ENCODE assay signal across 8 mouse cellular contexts in genomic region chr8:125012695-125013627, GRCm38 (mm10). TPM values are rescaled to one million over a fixed set of nuclear protein-coding genes. Genes with fewer than 3 reads are reported as not detected.
DNase-seq lines count a peak whose midpoint lies in the region; ATAC-seq and TF ChIP-seq lines count a peak whose summit lies in the region.

Gene Tsnax, plus strand, starts transcription at chr8:125012997.

- 3% methylated on average over 84 of the region's 84 CpGs for WGBS in embryonic facial prominence, embryonic 13.5 days
- 2% methylated on average over 84 of the region's 84 CpGs for WGBS in kidney, adult 2 months
- WGBS in limb, embryonic 12.5 days, result 4% methylated on average over 67 of the region's 84 CpGs
- WGBS in midbrain, embryonic 15.5 days, result 2% methylated on average over 82 of the region's 84 CpGs
- WGBS in spleen, adult 2 months, result 3% methylated on average over 84 of the region's 84 CpGs

- TF ChIP-seq POLR2A in kidney, adult 2 months (IDR thresholded peaks at IDR 0.05; ENCODE audit: low read depth, low read length), result peak; percentile 44
- peak; percentile 34; the same call in 1 of the 2 replicates for TF ChIP-seq POLR2A in spleen, adult 2 months (IDR thresholded peaks at IDR 0.05; ENCODE audit: low read depth, low read length)

- ATAC-seq in embryonic facial prominence, embryonic 13.5 days (ENCODE audit: insufficient number of reproducible peaks, insufficient read depth, low FRiP score, low TSS enrichment, low read depth), result peak; percentile 94
- peak; percentile 97 for ATAC-seq in limb, embryonic 12.5 days (ENCODE audit: insufficient number of reproducible peaks, insufficient read depth, low FRiP score, low TSS enrichment, low read depth)
- peak; percentile 99 for ATAC-seq in midbrain, embryonic 15.5 days (replicated peaks)

- H3K27me3 ChIP-seq in embryonic facial prominence, embryonic 13.5 days, result no peaks in the 10 kb centered on the region; the same call in 1 of the 2 replicates
- H3K27me3 ChIP-seq in kidney, adult 2 months (replicated peaks; ENCODE audit: control insufficient read depth, insufficient read depth, low read length), result no peaks in the 10 kb centered on the region
- no peaks in the 10 kb centered on the region for H3K27me3 ChIP-seq in limb, embryonic 12.5 days
- no peaks in the 10 kb centered on the region for H3K27me3 ChIP-seq in midbrain, embryonic 15.5 days (replicated peaks)
- H3K27me3 ChIP-seq in spleen, adult 2 months (ENCODE audit: control insufficient read depth, insufficient read depth, low read length), result no peaks in the 10 kb centered on the region

- H3K4me1 ChIP-seq in embryonic facial prominence, embryonic 13.5 days, result peaks cover 6% of the 10 kb centered on the region; the same call in 1 of the 2 replicates
- H3K4me1 ChIP-seq in kidney, adult 2 months (ENCODE audit: control insufficient read depth, insufficient read depth, low read length), result no peaks in the 10 kb centered on the region
- H3K4me1 ChIP-seq in limb, embryonic 12.5 days (replicated peaks), result no peaks in the 10 kb centered on the region; the same call in 1 of the 2 replicates
- H3K4me1 ChIP-seq in midbrain, embryonic 15.5 days, result peaks cover 8% of the 10 kb centered on the region
- H3K4me1 ChIP-seq in spleen, adult 2 months (ENCODE audit: control insufficient read depth, insufficient read depth, insufficient read length), result peaks cover 4% of the 10 kb centered on the region

- peak within 1 kb of the TSS; percentile 82 for H3K27ac ChIP-seq in embryonic facial prominence, embryonic 13.5 days
- peak within 1 kb of the TSS; percentile 17 for H3K27ac ChIP-seq in kidney, adult 2 months (ENCODE audit: insufficient read depth, low read depth, low read length)
- H3K27ac ChIP-seq in limb, embryonic 12.5 days, result peak within 1 kb of the TSS; percentile 86
- peak within 1 kb of the TSS; percentile 85 for H3K27ac ChIP-seq in midbrain, embryonic 15.5 days
- H3K27ac ChIP-seq in spleen, adult 2 months (ENCODE audit: insufficient read depth, low read length), result peak within 1 kb of the TSS; percentile 76

- H3K4me2 ChIP-seq in embryonic facial prominence, embryonic 13.5 days, result peak within 1 kb of the TSS; percentile 80
- H3K4me2 ChIP-seq in limb, embryonic 12.5 days, result peak within 1 kb of the TSS; percentile 81
- peak within 1 kb of the TSS; percentile 76 for H3K4me2 ChIP-seq in midbrain, embryonic 15.5 days

- 0 out of 2 replicates have a peak, but pooled peaks cover 2% of the 10 kb centered on the region for H3K9me3 ChIP-seq in embryonic facial prominence, embryonic 13.5 days
- peaks cover 5% of the 10 kb centered on the region; the same call in 1 of the 2 replicates for H3K9me3 ChIP-seq in limb, embryonic 12.5 days
- no peaks in the 10 kb centered on the region for H3K9me3 ChIP-seq in midbrain, embryonic 15.5 days

- DNase-seq in 3134 (ENCODE audit: extremely low read depth, insufficient read length, low spot score), result peak; percentile 85
- peak; percentile 95 to 97 for DNase-seq in adrenal gland, postnatal 36 days
- peak; percentile 89 to 95 for DNase-seq in heart, adult 18-20 months
- DNase-seq in kidney, adult 2 months, result peak; percentile 95
- peak; percentile 47 to 81 for DNase-seq in spleen, adult 2 months (ENCODE audit: low read depth in 1 of 2, low spot score in 2 of 2)

- peak within 1 kb of the TSS; percentile 98 for H3K9ac ChIP-seq in embryonic facial prominence, embryonic 13.5 days
- peak within 1 kb of the TSS; percentile 96 for H3K9ac ChIP-seq in limb, embryonic 12.5 days (replicated peaks)
- H3K9ac ChIP-seq in midbrain, embryonic 15.5 days, result peak within 1 kb of the TSS; percentile 92

- no peak for TF ChIP-seq CTCF in kidney, adult 2 months (conservative IDR thresholded peaks at IDR 0.05; ENCODE audit: insufficient read depth, insufficient read length, low read depth, low read length)
- TF ChIP-seq CTCF in spleen, adult 2 months (IDR thresholded peaks at IDR 0.05; ENCODE audit: extremely low read depth, insufficient read depth, insufficient read length, insufficient replicate concordance), result no peak

- H3K4me3 ChIP-seq in embryonic facial prominence, embryonic 13.5 days, result peak within 1 kb of the TSS; percentile 99
- peak within 1 kb of the TSS; percentile 82 for H3K4me3 ChIP-seq in kidney, adult 2 months (ENCODE audit: insufficient read depth, low read depth, low read length)
- peak within 1 kb of the TSS; percentile 98 for H3K4me3 ChIP-seq in limb, embryonic 12.5 days (replicated peaks)
- H3K4me3 ChIP-seq in midbrain, embryonic 15.5 days, result peak within 1 kb of the TSS; percentile 78
- peak within 1 kb of the TSS; percentile 85 for H3K4me3 ChIP-seq in spleen, adult 2 months (ENCODE audit: extremely low read depth, insufficient read depth, insufficient read length)

- peaks cover 30% of the 10 kb centered on the region for H3K36me3 ChIP-seq in embryonic facial prominence, embryonic 13.5 days
- peaks cover 1% of the 10 kb centered on the region; the same call in 1 of the 2 replicates for H3K36me3 ChIP-seq in kidney, adult 2 months (ENCODE audit: control insufficient read depth, insufficient read depth, low read length)
- peaks cover 32% of the 10 kb centered on the region for H3K36me3 ChIP-seq in limb, embryonic 12.5 days
- H3K36me3 ChIP-seq in midbrain, embryonic 15.5 days (replicated peaks), result peaks cover 14% of the 10 kb centered on the region; the same call in 1 of the 2 replicates
- peaks cover 9% of the 10 kb centered on the region; the same call in 1 of the 2 replicates for H3K36me3 ChIP-seq in spleen, adult 2 months (ENCODE audit: control insufficient read depth, insufficient read depth, low read length)

RNA-seq across cellular contexts. Expression of gene Tsnax, which starts in this region (rescaled TPM):
- total RNA-seq in adrenal gland, postnatal 36 days (2021), result 10 to 100 TPM; 80.0 to 90.7 TPM
- 136 and 149 TPM in 2 replicates for polyA plus RNA-seq in embryonic facial prominence, embryonic 13.5 days (2015; fragmentation: Nextera tagmentation; extraction: Ambion mirVana)
- total RNA-seq in heart, adult 18-20 months (2021), result 10 to 100 TPM; 68.6 to 73.4 TPM
- 29.6 and 37.8 TPM in 2 replicates for polyA plus RNA-seq in kidney, adult 2 months (2012; rRNA removed)
- 134 and 142 TPM in 2 replicates for polyA plus RNA-seq in limb, embryonic 12.5 days (2016; fragmentation: Nextera tagmentation; extraction: Ambion mirVana)
- polyA plus RNA-seq in midbrain, embryonic 15.5 days (2015; fragmentation: Nextera tagmentation; extraction: Ambion mirVana), result 224 and 234 TPM in 2 replicates
- polyA plus RNA-seq in spleen, adult 2 months (2012; rRNA removed), result 21.0 and 22.7 TPM in 2 replicates

Comparison
In these comparisons a context has a peak if more than half of its experiments do, and no peak if none do; other contexts are left out.
1. Peak in every context shown above with its lines: DNase-seq, ATAC-seq, H3K4me3 ChIP-seq and H3K27ac ChIP-seq.
2. H3K27ac ChIP-seq: peak in every context shown above with its lines; median percentile 86 in limb, embryonic 12.5 days; 85 in midbrain, embryonic 15.5 days; 82 in embryonic facial prominence, embryonic 13.5 days; 76 in spleen, adult 2 months; 17 in kidney, adult 2 months.